Mouse (Mus musculus) limb, embryonic 13.5 days (tissue): Measurements from ENCODE around the gene Rnf5. TPM values are rescaled to one million over a fixed set of nuclear protein-coding genes. Genes with fewer than 3 reads are reported as not detected.

Experiments
- ATAC-seq: fragments of 200-750 bp; cut with Nextera tagmentation; 2 replicates; pipeline ENCODE4 v1.8.0; 2017; ENCODE audit warnings: low read depth, moderate number of reproducible peaks, moderate TSS enrichment; ENCODE audit not compliant: low FRiP score
- H3K27ac ChIP-seq: fragments of 300-500 bp; sonication (generic); 2 replicates; pipeline ENCODE4 v1.5.1; 2015; ENCODE audit warnings: inconsistent platforms, mild to moderate bottlenecking, moderate library complexity
- H3K27me3 ChIP-seq: fragments of 300-500 bp; sonication (generic); 2 replicates; pipeline ENCODE4 v1.6.1; 2015; ENCODE audit warnings: mild to moderate bottlenecking, inconsistent platforms
- H3K36me3 ChIP-seq: fragments of 300-500 bp; sonication (generic); 2 replicates; pipeline ENCODE4 v1.6.1; 2015; ENCODE audit warnings: inconsistent platforms, mild to moderate bottlenecking, moderate library complexity
- H3K4me1 ChIP-seq: fragments of 300-500 bp; sonication (generic); 2 replicates; pipeline ENCODE4 v1.6.1; 2015; ENCODE audit warnings: inconsistent platforms
- H3K4me2 ChIP-seq: fragments of 300-500 bp; sonication (generic); replicated peaks from 2 replicates; pipeline ENCODE4 v1.6.1; 2015; ENCODE audit warnings: inconsistent platforms, mild to moderate bottlenecking, moderate library complexity
- H3K4me3 ChIP-seq: fragments of 300-500 bp; sonication (generic); 2 replicates; pipeline ENCODE4 v1.5.1; 2015; ENCODE audit warnings: moderate library complexity, mild to moderate bottlenecking, inconsistent platforms
- H3K9ac ChIP-seq: fragments of 300-500 bp; sonication (generic); 2 replicates; pipeline ENCODE4 v1.6.1; 2015; ENCODE audit warnings: mild to moderate bottlenecking, inconsistent platforms
- H3K9me3 ChIP-seq: fragments of 300-500 bp; sonication (generic); 2 replicates; pipeline ENCODE4 v1.6.1; 2016; ENCODE audit warnings: inconsistent platforms
- WGBS: fragments of 180-500 bp; shearing (Covaris S2); methylation state at CpG from one replicate; pipeline ENCODE4 v1.1.7; 2015; 5-methylcytosine and 5-hydroxymethylcytosine counted together
- polyA plus RNA-seq: library from polyadenylated mRNA; unstranded; fragments of >200 nt; fragmentation: Nextera tagmentation; extraction: Ambion mirVana; gene quantifications from 2 replicates; pipeline ENCODE4 v1.2.1, GENCODE M21; 2015

Gene Rnf5
- polyA plus RNA-seq, 1 experiment from 2014 or later: 135 TPM

GRCm38 (mm10) chr17:34587814-34588213 lies 15.7 kb downstream of the Rnf5 start:
- H3K27ac ChIP-seq: peak overlapping the region; percentile 98
- H3K27me3 ChIP-seq: no peaks in the 10 kb centered on the region
- peaks cover 49% of the 10 kb centered on the region for H3K4me1 ChIP-seq
- ATAC-seq: no peak
- WGBS: 4% methylated on average over 19 of the region's 19 CpGs
- no peaks in the 10 kb centered on the region for H3K9me3 ChIP-seq
- H3K4me2 ChIP-seq: peak overlapping the region; percentile 98
- no peaks in the 10 kb centered on the region for H3K36me3 ChIP-seq
- H3K4me3 ChIP-seq: peak overlapping the region; percentile 75
- peak overlapping the region; percentile 94 for H3K9ac ChIP-seq

DNA sequence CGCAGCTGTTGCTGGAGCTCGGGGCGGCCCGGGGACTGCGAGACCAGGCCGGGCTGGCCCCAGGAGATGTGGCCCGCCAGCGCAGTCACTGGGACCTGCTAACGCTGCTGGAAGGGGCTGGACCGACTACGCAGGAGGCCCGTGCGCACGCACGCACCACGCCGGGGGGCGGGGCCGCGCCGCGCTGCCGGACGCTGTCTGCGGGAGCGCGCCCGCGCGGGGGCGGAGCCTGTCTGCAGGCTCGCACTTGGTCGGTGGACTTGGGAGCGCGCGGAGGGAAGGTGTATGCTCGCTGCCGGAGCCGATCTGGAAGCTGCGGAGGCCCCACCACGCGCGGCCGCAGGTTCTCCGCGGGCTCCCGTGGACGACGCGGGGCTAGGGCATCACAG lies 16.1 kb downstream of the Rnf5 start:
- Histone ChIP-seq H3K36me3 (no peaks in the 10 kb centered on the region), H3K9ac (peak overlapping the region; percentile 94), H3K4me3 (peak overlapping the region; percentile 75), H3K4me2 (peak overlapping the region; percentile 98), H3K9me3 (no peaks in the 10 kb centered on the region), H3K27me3 (no peaks in the 10 kb centered on the region), H3K27ac (peak overlapping the region; percentile 98), H3K4me1 (peaks cover 49% of the 10 kb centered on the region)
- WGBS: under 1% methylated on average over 48 of the region's 50 CpGs
- ATAC-seq: peak; percentile 86

GRCm38 (mm10) chr17:34586796-34587422 lies 16.6 kb downstream of the Rnf5 start:
- Histone ChIP-seq H3K4me2 (peak overlapping the region; percentile 98), H3K9ac (peak overlapping the region; percentile 94), H3K4me3 (peak overlapping the region; percentile 75), H3K36me3 (no peaks in the 10 kb centered on the region), H3K9me3 (no peaks in the 10 kb centered on the region), H3K27me3 (no peaks in the 10 kb centered on the region), H3K4me1 (peaks cover 49% of the 10 kb centered on the region), H3K27ac (peak overlapping the region; percentile 98)
- WGBS: under 1% methylated on average over 38 of the region's 38 CpGs
- peak; percentile 85 for ATAC-seq

GRCm38 (mm10) chr17:34585877-34586771 lies 17.4 kb downstream of the Rnf5 start:
- H3K4me1 ChIP-seq: peaks cover 43% of the 10 kb centered on the region
- H3K4me2 ChIP-seq: peak overlapping the region; percentile 98
- ATAC-seq: no peak; the same call in 1 of the 2 replicates
- H3K9ac ChIP-seq: peak overlapping the region; percentile 94
- no peaks in the 10 kb centered on the region for H3K36me3 ChIP-seq
- peak overlapping the region; percentile 75 for H3K4me3 ChIP-seq
- no peaks in the 10 kb centered on the region for H3K27me3 ChIP-seq
- 24% methylated on average over 32 of the region's 32 CpGs for WGBS
- no peaks in the 10 kb centered on the region for H3K9me3 ChIP-seq
- peak overlapping the region; percentile 98 for H3K27ac ChIP-seq

GRCm38 (mm10) chr17:34585121-34585520 lies 18.4 kb downstream of the Rnf5 start:
- ATAC-seq: no peak
- no peak overlapping the region for H3K4me3 ChIP-seq

GRCm38 (mm10) chr17:34583819-34584218 lies 19.7 kb downstream of the Rnf5 start:
- Histone ChIP-seq H3K36me3 (no peaks in the 10 kb centered on the region), H3K27ac (no peak overlapping the region), H3K4me2 (no peak overlapping the region), H3K9ac (no peak overlapping the region), H3K9me3 (no peaks in the 10 kb centered on the region), H3K27me3 (no peaks in the 10 kb centered on the region), H3K4me3 (no peak overlapping the region), H3K4me1 (peaks cover 20% of the 10 kb centered on the region)
- WGBS: 87% methylated on average over 8 of the region's 8 CpGs
- no peak for ATAC-seq

More at GRCm38 (mm10) chr17:34585121-34585520, 18.4 kb downstream of the Rnf5 start:
- 92% methylated on average over 8 of the region's 8 CpGs for WGBS
- Histone ChIP-seq H3K9me3 (no peaks in the 10 kb centered on the region), H3K9ac (no peak overlapping the region), H3K36me3 (no peaks in the 10 kb centered on the region), H3K27ac (no peak overlapping the region), H3K4me1 (peaks cover 33% of the 10 kb centered on the region), H3K4me2 (no peak overlapping the region), H3K27me3 (no peaks in the 10 kb centered on the region)

DNA sequence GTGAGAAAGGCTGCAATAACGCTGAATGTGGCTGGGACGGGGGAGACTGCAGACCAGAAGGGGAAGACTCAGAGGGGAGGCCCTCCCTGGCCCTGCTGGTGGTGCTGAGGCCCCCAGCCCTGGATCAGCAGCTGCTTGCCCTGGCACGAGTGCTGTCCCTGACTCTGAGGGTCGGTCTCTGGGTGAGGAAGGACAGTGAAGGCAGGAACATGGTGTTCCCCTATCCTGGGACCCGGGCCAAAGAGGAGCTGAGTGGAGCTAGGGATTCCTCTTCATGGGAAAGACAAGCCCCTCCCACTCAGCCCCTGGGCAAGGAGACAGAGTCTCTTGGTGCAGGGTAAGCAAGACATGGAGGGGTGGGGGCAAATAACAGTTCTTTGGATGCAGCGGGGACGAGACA lies 20.1 kb downstream of the Rnf5 start:
- no peak overlapping the region for H3K27ac ChIP-seq
- H3K27me3 ChIP-seq: no peaks in the 10 kb centered on the region
- H3K4me3 ChIP-seq: no peak overlapping the region
- H3K36me3 ChIP-seq: no peaks in the 10 kb centered on the region
- no peak overlapping the region for H3K9ac ChIP-seq
- no peak overlapping the region for H3K4me2 ChIP-seq
- ATAC-seq: no peak
- WGBS: 64% methylated on average over 7 of the region's 7 CpGs
- no peaks in the 10 kb centered on the region for H3K9me3 ChIP-seq
- peaks cover 16% of the 10 kb centered on the region for H3K4me1 ChIP-seq

DNA sequence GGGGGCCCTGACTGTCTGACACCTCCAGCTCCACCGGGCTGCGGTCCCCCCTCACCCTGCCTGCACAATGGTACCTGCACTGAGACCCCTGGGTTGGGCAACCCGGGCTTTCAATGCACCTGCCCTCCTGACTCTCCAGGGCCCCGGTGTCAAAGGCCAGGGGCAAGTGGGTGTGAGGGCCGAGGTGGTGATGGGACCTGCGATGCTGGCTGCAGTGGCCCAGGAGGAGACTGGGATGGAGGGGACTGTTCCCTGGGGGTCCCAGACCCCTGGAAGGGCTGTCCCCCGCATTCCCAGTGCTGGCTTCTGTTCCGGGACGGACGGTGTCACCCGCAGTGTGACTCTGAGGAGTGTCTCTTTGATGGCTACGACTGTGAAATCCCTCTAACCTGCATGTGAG lies 21.0 kb downstream of the Rnf5 start:
- 86% methylated on average over 12 of the region's 12 CpGs for WGBS
- H3K4me2 ChIP-seq: no peak overlapping the region
- H3K4me3 ChIP-seq: no peak overlapping the region
- no peak overlapping the region for H3K27ac ChIP-seq
- no peaks in the 10 kb centered on the region for H3K36me3 ChIP-seq
- peaks cover 9% of the 10 kb centered on the region for H3K4me1 ChIP-seq
- ATAC-seq: no peak
- no peak overlapping the region for H3K9ac ChIP-seq
- H3K9me3 ChIP-seq: no peaks in the 10 kb centered on the region
- H3K27me3 ChIP-seq: no peaks in the 10 kb centered on the region

DNA sequence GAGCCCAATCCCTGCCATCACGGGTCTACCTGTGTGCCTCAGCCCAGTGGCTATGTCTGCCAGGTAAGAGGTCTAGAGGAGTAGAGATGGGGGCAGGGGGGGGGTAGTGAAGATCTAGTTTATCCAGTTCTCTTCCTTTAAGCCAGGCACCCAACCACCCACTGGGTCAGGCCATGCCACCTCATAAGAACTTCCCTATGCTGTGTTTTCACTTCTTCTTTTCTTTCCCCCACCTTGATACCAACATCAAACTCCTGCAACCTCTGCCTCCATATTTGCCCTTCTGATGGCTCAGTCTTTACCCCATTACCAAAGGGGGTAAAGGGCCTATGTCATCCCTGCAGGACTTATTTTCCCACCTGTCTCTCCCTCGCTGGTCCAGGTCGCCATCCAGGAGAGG lies 25.4 kb downstream of the Rnf5 start:
- 83% methylated on average over 3 of the region's 3 CpGs for WGBS
- Histone ChIP-seq H3K4me2 (no peak overlapping the region), H3K9me3 (no peaks in the 10 kb centered on the region), H3K9ac (no peak overlapping the region), H3K4me1 (peaks cover 7% of the 10 kb centered on the region), H3K4me3 (no peak overlapping the region), H3K36me3 (no peaks in the 10 kb centered on the region), H3K27ac (no peak overlapping the region), H3K27me3 (no peaks in the 10 kb centered on the region)
- no peak for ATAC-seq

DNA sequence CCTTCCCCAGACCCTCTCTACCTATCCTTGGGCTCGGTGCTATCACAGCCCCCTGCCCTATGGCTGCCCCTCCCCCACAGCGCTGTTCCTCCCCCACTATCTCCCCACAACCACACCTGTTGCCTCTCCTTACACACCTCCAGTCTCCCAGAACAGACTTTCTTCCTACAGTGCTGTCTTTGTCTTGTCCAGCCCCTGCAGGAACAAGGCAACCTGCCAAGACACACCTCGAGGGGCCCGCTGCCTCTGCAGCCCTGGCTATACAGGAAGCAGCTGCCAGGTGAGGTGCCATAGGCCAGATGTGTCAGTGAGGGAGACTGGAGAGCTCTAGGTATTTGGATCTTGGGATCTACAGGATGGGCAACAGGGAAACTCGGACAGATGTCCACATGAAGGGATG lies 26.9 kb downstream of the Rnf5 start:
- no peaks in the 10 kb centered on the region for H3K36me3 ChIP-seq
- no peak overlapping the region for H3K4me2 ChIP-seq
- no peaks in the 10 kb centered on the region for H3K9me3 ChIP-seq
- H3K4me3 ChIP-seq: no peak overlapping the region
- no peak overlapping the region for H3K27ac ChIP-seq
- H3K4me1 ChIP-seq: peaks cover 7% of the 10 kb centered on the region
- H3K27me3 ChIP-seq: no peaks in the 10 kb centered on the region
- no peak for ATAC-seq
- WGBS: 56% methylated on average over 5 of the region's 5 CpGs
- H3K9ac ChIP-seq: no peak overlapping the region

DNA sequence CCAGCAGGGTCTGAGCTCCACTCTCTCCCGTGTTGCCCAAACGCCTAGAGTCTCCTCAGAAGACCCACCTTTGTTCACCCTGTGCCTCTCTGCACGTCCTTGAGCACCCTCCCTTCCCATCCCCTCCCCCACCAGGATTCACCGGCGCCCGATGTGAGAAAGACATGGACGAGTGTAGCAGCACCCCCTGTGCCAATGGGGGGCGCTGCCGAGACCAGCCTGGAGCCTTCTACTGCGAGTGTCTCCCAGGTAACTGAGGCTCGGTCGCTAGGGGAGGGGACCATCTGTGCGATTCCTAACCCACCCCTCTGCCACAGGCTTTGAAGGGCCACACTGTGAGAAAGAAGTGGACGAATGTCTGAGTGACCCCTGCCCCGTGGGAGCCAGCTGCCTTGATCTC lies 31.1 kb downstream of the Rnf5 start:
- H3K4me1 ChIP-seq: peaks cover 7% of the 10 kb centered on the region
- 14% methylated on average over 15 of the region's 15 CpGs for WGBS
- no peak overlapping the region for H3K4me3 ChIP-seq
- H3K9ac ChIP-seq: no peak overlapping the region
- no peak overlapping the region for H3K27ac ChIP-seq
- H3K36me3 ChIP-seq: no peaks in the 10 kb centered on the region
- ATAC-seq: no peak
- H3K9me3 ChIP-seq: no peaks in the 10 kb centered on the region
- no peak overlapping the region for H3K4me2 ChIP-seq
- H3K27me3 ChIP-seq: peaks cover 7% of the 10 kb centered on the region; the same call in 1 of the 2 replicates

DNA sequence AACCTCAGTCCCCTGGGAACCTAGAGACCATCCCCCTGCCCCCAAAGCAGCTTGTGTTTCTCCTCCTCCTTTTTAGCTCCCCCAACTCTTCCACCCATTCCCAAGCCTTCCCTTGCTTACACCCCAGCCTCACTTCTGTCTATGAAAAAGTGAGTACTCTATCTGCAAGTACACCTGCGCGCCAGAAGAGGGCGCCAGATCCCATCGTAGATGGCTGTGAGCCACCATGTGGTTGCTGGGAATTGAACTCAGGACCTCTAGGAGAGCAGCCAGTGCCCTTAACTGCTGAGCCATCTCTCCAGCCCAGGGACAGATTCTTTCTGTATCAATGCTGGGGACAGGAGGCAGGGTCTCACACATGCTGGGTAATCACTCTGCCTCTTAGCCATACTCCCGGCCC lies 31.6 kb downstream of the Rnf5 start:
- Histone ChIP-seq H3K4me2 (no peak overlapping the region), H3K36me3 (no peaks in the 10 kb centered on the region), H3K9ac (no peak overlapping the region), H3K27me3 (peaks cover 10% of the 10 kb centered on the region; the same call in 1 of the 2 replicates), H3K27ac (no peak overlapping the region), H3K9me3 (no peaks in the 10 kb centered on the region), H3K4me1 (peaks cover 11% of the 10 kb centered on the region), H3K4me3 (no peak overlapping the region)
- no peak for ATAC-seq
- WGBS: 12% methylated on average over 5 of the region's 5 CpGs
